Mouse (Mus musculus) B cell, adult 62 days (primary cell): ENCODE measurements around the gene Bloc1s4. TPM values are rescaled to one million over a fixed set of nuclear protein-coding genes. Genes with fewer than 3 reads are reported as not detected.

Experiments used
- total RNA-seq: library from RNA; stranded (reverse); gene quantifications from 4 replicates; pipeline ENCODE4 v1.2.4, GENCODE M21; 2023

The Bloc1s4 gene
- 21.6 to 31.4 TPM (median 25.1 TPM) in 4 replicates for total RNA-seq

GRCm38 (mm10) chr5:36748536-36749061 is at the start of gene Bloc1s4:
Gene Bloc1s4 (minus strand): TSS chr5:36748650.

GRCm38 (mm10) chr5:36796296-36797014 is 48.0 kb upstream of the Bloc1s4 start, which contains the start of gene Mrfap1:
Gene Mrfap1 (minus strand): TSS chr5:36796772.

Other genes with a start within 250 kb of the Bloc1s4 start
- gene Tbc1d14, start 155.4 kb downstream of the Bloc1s4 start, total RNA-seq: 125 to 153 TPM (median 133 TPM) in 4 replicates
- 30.5 to 39.2 TPM (median 32.9 TPM) in 4 replicates for gene D5Ertd579e, start 52.6 kb downstream of the Bloc1s4 start, total RNA-seq
- gene Mrfap1, start 48.1 kb upstream of the Bloc1s4 start, total RNA-seq: 147 to 159 TPM (median 149 TPM) in 4 replicates
- 57.4 to 63.3 TPM (median 59.7 TPM) in 4 replicates for gene Man2b2, start 82.0 kb upstream of the Bloc1s4 start, total RNA-seq
- gene Ppp2r2c, start 119.9 kb upstream of the Bloc1s4 start, total RNA-seq: not detected in 4 replicates
- gene Wfs1, start 240.6 kb upstream of the Bloc1s4 start, total RNA-seq: 5.8 to 6.3 TPM (median 5.9 TPM) in 4 replicates